Mouse (Mus musculus): ENCODE results near the gene Ankrd35.

DNA sequence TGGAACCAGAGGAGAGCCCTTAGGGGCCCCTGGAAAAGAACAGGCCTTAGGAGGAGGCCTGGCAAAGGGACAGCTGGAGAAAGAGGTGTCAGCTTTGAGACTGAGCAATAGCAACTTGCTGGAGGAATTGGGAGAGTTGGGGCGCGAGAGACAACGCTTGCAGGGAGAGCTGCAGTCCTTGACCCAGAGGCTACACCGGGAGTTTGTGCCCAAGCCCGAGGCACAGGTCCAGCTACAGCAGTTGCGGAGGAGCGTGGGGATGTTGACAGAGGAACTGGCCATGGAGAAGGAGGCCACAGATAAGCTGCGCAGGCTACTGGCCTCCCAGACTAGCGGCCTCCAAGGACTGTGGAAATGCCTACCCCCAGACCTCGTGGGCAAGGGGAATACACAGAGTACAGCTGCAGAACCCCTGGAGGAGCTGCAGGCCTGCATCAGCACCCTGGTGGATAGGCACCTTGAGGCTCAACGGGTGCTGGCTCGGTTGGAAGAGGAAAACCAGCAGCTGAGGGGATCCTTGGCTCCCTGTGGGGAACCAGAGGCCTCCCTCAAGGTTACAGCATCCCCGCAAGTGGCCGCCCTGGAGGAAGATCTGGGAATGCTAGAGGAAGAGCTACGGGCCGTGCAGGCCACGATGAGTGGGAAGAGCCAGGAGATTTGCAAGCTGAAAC, 14.4 kb downstream of the Ankrd35 start:
- no peak for TF ChIP-seq CTCF (IDR thresholded peaks at IDR 0.05; ENCODE audit: control insufficient read depth, insufficient read depth, low read length)
- TF ChIP-seq POLR2A (IDR thresholded peaks at IDR 0.05; ENCODE audit: borderline replicate concordance, control insufficient read depth, low read depth, low read length) = no peak

Data from bone marrow, adult 2 months (tissue).